Comparison of ENCODE assay signal across 25 mouse cellular contexts in the genomic region with DNA sequence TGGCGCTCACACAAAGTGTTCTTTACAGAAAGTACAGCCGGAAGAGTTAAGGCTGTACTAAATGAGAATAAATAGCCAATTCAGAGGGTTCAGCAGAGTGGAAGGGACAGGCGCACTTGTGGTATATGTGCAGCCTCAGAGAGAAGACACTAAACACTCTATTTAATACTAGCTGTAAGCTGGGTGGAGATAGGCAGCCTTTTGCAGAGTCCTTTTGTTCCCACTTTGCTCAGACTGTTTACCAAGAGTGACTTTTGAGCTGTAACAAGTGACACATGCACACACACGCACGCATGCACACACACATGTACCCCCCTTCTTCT. TPM values are rescaled to one million over a fixed set of nuclear protein-coding genes. Genes with fewer than 3 reads are reported as not detected.
"Had no signal": no experiment of that assay in that cellular context is flagged by ENCODE, and none has a peak within 500 bp of the region (broad histone marks: within the 10 kb centered on the region; RNA-seq: fewer than 3 reads in every experiment).

No protein-coding gene starts in this region.

- H3K9me3 ChIP-seq: limb, embryonic 13.5 days; liver, embryonic 13.5 days; midbrain, embryonic 12.5 days; midbrain, embryonic 15.5 days; neural tube, embryonic 12.5 days; neural tube, embryonic 15.5 days; stomach, embryonic 15.5 days had no signal

- H3K27me3 ChIP-seq: limb, embryonic 13.5 days; liver, embryonic 13.5 days; midbrain, embryonic 12.5 days; midbrain, embryonic 15.5 days; neural tube, embryonic 12.5 days; neural tube, embryonic 15.5 days; stomach, embryonic 15.5 days had no signal

- H3K4me3 ChIP-seq: limb, embryonic 13.5 days; liver, embryonic 13.5 days; megakaryocyte, embryonic 14.5 days; midbrain, embryonic 12.5 days; midbrain, embryonic 15.5 days; neural tube, embryonic 12.5 days; neural tube, embryonic 15.5 days; stomach, embryonic 15.5 days had no signal

- H3K36me3 ChIP-seq: limb, embryonic 13.5 days; liver, embryonic 13.5 days; midbrain, embryonic 12.5 days; midbrain, embryonic 15.5 days; neural tube, embryonic 12.5 days; neural tube, embryonic 15.5 days; stomach, embryonic 15.5 days had no signal

- H3K27ac ChIP-seq: limb, embryonic 13.5 days; liver, embryonic 13.5 days; midbrain, embryonic 12.5 days; midbrain, embryonic 15.5 days; neural tube, embryonic 12.5 days; neural tube, embryonic 15.5 days; stomach, embryonic 15.5 days had no signal

- DNase-seq: kidney, adult 11 months; kidney, adult 8-10 months; kidney, postnatal 14 days; kidney, postnatal 4 days; liver, embryonic 13.5 days; lung, adult 2 months; lung, postnatal 36 days; right cerebral cortex, adult 18-20 months; right cerebral cortex, postnatal 14 days; spleen, adult 18-20 months; thymus, postnatal 25 days had no signal

- H3K9ac ChIP-seq: limb, embryonic 13.5 days; liver, embryonic 13.5 days; midbrain, embryonic 12.5 days; midbrain, embryonic 15.5 days; neural tube, embryonic 12.5 days; neural tube, embryonic 15.5 days; stomach, embryonic 15.5 days had no signal

- H3K4me2 ChIP-seq: limb, embryonic 13.5 days; liver, embryonic 13.5 days; midbrain, embryonic 12.5 days; midbrain, embryonic 15.5 days; neural tube, embryonic 12.5 days; neural tube, embryonic 15.5 days; stomach, embryonic 15.5 days had no signal

- ATAC-seq: midbrain, embryonic 15.5 days had no signal

- H3K4me1 ChIP-seq: limb, embryonic 13.5 days; megakaryocyte, embryonic 14.5 days; midbrain, embryonic 15.5 days; neural tube, embryonic 15.5 days; stomach, embryonic 15.5 days had no signal

RNA-seq across cellular contexts. Expression of a gene that starts 24.5 kb away (rescaled TPM):
- total RNA-seq: layer of hippocampus, postnatal 14 days; left cerebral cortex, postnatal 14 days; left cerebral cortex, postnatal 4 days; liver, adult 2 months had no signal
- polyA plus RNA-seq: kidney, embryonic 16.5 days; liver, adult 2 months; midbrain, embryonic 12.5 days; midbrain, embryonic 15.5 days; neural tube, embryonic 12.5 days; neural tube, embryonic 15.5 days; stomach, embryonic 15.5 days had no signal

RNA-seq across cellular contexts. Expression of a gene that starts 35.9 kb away (rescaled TPM):
- total RNA-seq: layer of hippocampus, adult 18-20 months; layer of hippocampus, postnatal 14 days; left cerebral cortex, adult 8-10 months; left cerebral cortex, postnatal 14 days; left cerebral cortex, postnatal 4 days had no signal

RNA-seq across cellular contexts. Expression of a gene that starts 38.3 kb away (rescaled TPM):
- total RNA-seq: left cerebral cortex, postnatal 14 days had no signal
- polyA plus RNA-seq: limb, embryonic 13.5 days had no signal
